Mouse (Mus musculus) C2C12 (cell line): ENCODE results near the gene Robo1.

ENCODE experiments used
- CTCF ChIP-seq: IDR thresholded peaks from one replicate; pipeline ENCODE4 v1.5.1; 2011; ENCODE audit not compliant: control insufficient read depth, insufficient read depth, insufficient read length
- MAX ChIP-seq: IDR thresholded peaks from one replicate; pipeline ENCODE4 v1.6.1; 2011; ENCODE audit warnings: mild to moderate bottlenecking, control low read depth

GRCm38 (mm10) chr16:73002685-73003084, 694.6 kb downstream of the Robo1 start:
- TF ChIP-seq CTCF: no peak
- no peak for TF ChIP-seq MAX
